Comparison of ENCODE assay signal across 18 mouse cellular contexts in the genomic region with DNA sequence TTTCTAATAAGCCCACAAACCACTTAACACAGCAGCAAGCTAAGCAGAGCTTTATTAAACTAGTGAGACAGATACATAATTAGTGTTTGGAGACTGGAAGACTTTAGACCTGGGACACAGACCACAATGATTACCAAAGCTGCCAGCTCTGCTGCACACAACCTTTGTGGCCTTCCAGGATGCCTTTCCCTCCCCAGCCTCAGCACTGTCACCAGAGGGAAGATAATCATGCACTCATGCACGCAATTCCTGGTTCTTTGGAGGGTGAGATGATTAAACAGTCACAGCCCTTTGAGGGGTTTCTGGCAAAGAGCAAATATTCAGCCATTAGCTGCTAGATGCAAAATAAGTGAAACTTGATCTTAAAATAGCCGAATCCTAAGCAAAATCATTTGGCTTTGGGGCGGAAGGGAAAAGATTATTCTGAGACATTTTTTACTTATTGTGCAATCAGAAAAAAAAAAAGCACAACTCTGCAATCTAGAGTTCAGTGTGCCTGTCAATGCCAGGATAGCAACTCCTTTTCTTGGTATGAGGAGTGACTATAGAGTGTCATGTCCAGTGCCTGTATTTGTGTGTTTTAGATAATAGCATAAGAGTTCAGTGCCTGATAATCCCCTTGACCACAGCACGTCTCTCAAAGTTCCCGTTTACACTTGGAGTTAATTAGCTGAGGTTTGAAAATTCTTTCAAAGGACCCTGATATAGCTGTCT. TPM values are rescaled to one million over a fixed set of nuclear protein-coding genes. Genes with fewer than 3 reads are reported as not detected.
A peak's percentile ranks its signal among the peaks of the same experiment; 100 is the strongest.
DNase-seq lines count a peak whose midpoint lies in the region; ATAC-seq and TF ChIP-seq lines count a peak whose summit lies in the region.
"Had no signal": no experiment of that assay in that cellular context is flagged by ENCODE, and none has a peak within 500 bp of the region (broad histone marks: within the 10 kb centered on the region; RNA-seq: fewer than 3 reads in every experiment).

No protein-coding gene starts in this region.

- no peak overlapping the region for H3K4me3 ChIP-seq in hindbrain, embryonic 15.5 days
- H3K4me3 ChIP-seq in hindbrain, postnatal 0 days (ENCODE audit: low read length): no peak overlapping the region
- no peak overlapping the region for H3K4me3 ChIP-seq in liver, embryonic 16.5 days (ENCODE audit: low read depth, low read length)
- H3K4me3 ChIP-seq: embryonic facial prominence, embryonic 12.5 days; hindbrain, embryonic 10.5 days had no signal

- H3K9ac ChIP-seq in hindbrain, embryonic 15.5 days: no peak overlapping the region
- H3K9ac ChIP-seq in hindbrain, postnatal 0 days (replicated peaks; ENCODE audit: low read length): no peak overlapping the region
- H3K9ac ChIP-seq in liver, embryonic 16.5 days (ENCODE audit: low read depth, low read length): no peak overlapping the region
- H3K9ac ChIP-seq: embryonic facial prominence, embryonic 12.5 days had no signal

- no peaks in the 10 kb centered on the region for H3K27me3 ChIP-seq in hindbrain, embryonic 15.5 days
- no peaks in the 10 kb centered on the region for H3K27me3 ChIP-seq in hindbrain, postnatal 0 days (ENCODE audit: insufficient read depth, low read length)
- H3K27me3 ChIP-seq in liver, embryonic 16.5 days (ENCODE audit: control insufficient read depth, insufficient read depth, low read depth, low read length): no peaks in the 10 kb centered on the region; the same call in 1 of the 2 replicates
- H3K27me3 ChIP-seq: CH12.LX; embryonic facial prominence, embryonic 12.5 days had no signal

- H3K36me3 ChIP-seq in hindbrain, embryonic 15.5 days: no peaks in the 10 kb centered on the region
- no peaks in the 10 kb centered on the region for H3K36me3 ChIP-seq in hindbrain, postnatal 0 days (ENCODE audit: insufficient read depth, low read length)
- no peaks in the 10 kb centered on the region for H3K36me3 ChIP-seq in liver, embryonic 16.5 days (ENCODE audit: control insufficient read depth, insufficient read depth)
- H3K36me3 ChIP-seq: embryonic facial prominence, embryonic 12.5 days; hindbrain, embryonic 10.5 days had no signal

- no peak for ATAC-seq in hindbrain, embryonic 15.5 days (ENCODE audit: low FRiP score, low read depth)
- ATAC-seq in hindbrain, postnatal 0 days: no peak
- no peak for ATAC-seq in liver, embryonic 16.5 days (ENCODE audit: low read depth)

- no peak for TF ChIP-seq CTCF in hindbrain, postnatal 0 days (IDR thresholded peaks at IDR 0.05; ENCODE audit: low read depth)
- TF ChIP-seq CTCF in brain, embryonic 14.5 days (IDR thresholded peaks at IDR 0.05; ENCODE audit: borderline replicate concordance, extremely low read depth, insufficient read depth, insufficient read length): no peak

- DNase-seq in hindbrain, postnatal 0 days (ENCODE audit: low spot score): no peak
- no peak for DNase-seq in liver
- DNase-seq in Muller cell, postnatal 12 days (ENCODE audit: inconsistent ontology term): peak; percentile 98
- DNase-seq in brain, embryonic 14.5 days (ENCODE audit: low read depth): peak; percentile 18
- no peak for DNase-seq in right cerebral cortex, postnatal 14 days
- no peak for DNase-seq in right cerebral cortex, adult 18-20 months
- DNase-seq: adrenal gland, adult 2 months; cerebellum, postnatal 10 days; thymus, adult 18-20 months had no signal

- H3K27ac ChIP-seq in hindbrain, embryonic 15.5 days (replicated peaks): 0 out of 2 replicates have a peak overlapping the region, but pooled peaks have one; percentile 34
- H3K27ac ChIP-seq in hindbrain, postnatal 0 days: no peak overlapping the region
- H3K27ac ChIP-seq in liver, embryonic 16.5 days (ENCODE audit: low read length): peak overlapping the region; percentile 19; the same call in 1 of the 2 replicates
- H3K27ac ChIP-seq: embryonic facial prominence, embryonic 12.5 days; hindbrain, embryonic 10.5 days had no signal

- H3K4me2 ChIP-seq in hindbrain, embryonic 15.5 days: no peak overlapping the region
- no peak overlapping the region for H3K4me2 ChIP-seq in hindbrain, postnatal 0 days (ENCODE audit: low read depth, low read length)
- no peak overlapping the region for H3K4me2 ChIP-seq in liver, embryonic 16.5 days (ENCODE audit: low read depth, low read length)
- H3K4me2 ChIP-seq: embryonic facial prominence, embryonic 12.5 days; liver, embryonic 11.5 days; midbrain, embryonic 11.5 days had no signal

- no peaks in the 10 kb centered on the region for H3K9me3 ChIP-seq in hindbrain, embryonic 15.5 days
- no peaks in the 10 kb centered on the region for H3K9me3 ChIP-seq in hindbrain, postnatal 0 days (ENCODE audit: low read length)
- H3K9me3 ChIP-seq in liver, embryonic 16.5 days (replicated peaks; ENCODE audit: control insufficient read depth, low read length): no peaks in the 10 kb centered on the region
- H3K9me3 ChIP-seq: embryonic facial prominence, embryonic 12.5 days; hindbrain, embryonic 10.5 days had no signal

- TF ChIP-seq POLR2A in brain, embryonic 14.5 days (IDR thresholded peaks at IDR 0.05; ENCODE audit: borderline replicate concordance, extremely low read depth, insufficient read depth, insufficient read length, poor library complexity, severe bottlenecking): no peak

- H3K4me1 ChIP-seq in hindbrain, embryonic 15.5 days (replicated peaks): peaks cover 10% of the 10 kb centered on the region
- no peaks in the 10 kb centered on the region for H3K4me1 ChIP-seq in hindbrain, postnatal 0 days (ENCODE audit: insufficient read depth, low read length)
- no peaks in the 10 kb centered on the region for H3K4me1 ChIP-seq in liver, embryonic 16.5 days (ENCODE audit: control insufficient read depth, low read depth, low read length)
- H3K4me1 ChIP-seq: embryonic facial prominence, embryonic 12.5 days had no signal

- WGBS in hindbrain, embryonic 15.5 days: 58% methylated on average over 5 of the region's 5 CpGs
- WGBS in hindbrain, postnatal 0 days: 53% methylated on average over 5 of the region's 5 CpGs
- 38% methylated on average over 5 of the region's 5 CpGs for WGBS in liver, embryonic 16.5 days (ENCODE audit: insufficient replicate concordance)

RNA-seq across cellular contexts. Expression of a gene that starts 5.0 kb away (rescaled TPM):
- polyA plus RNA-seq in hindbrain, embryonic 15.5 days (2015; fragmentation: Nextera tagmentation; extraction: Ambion mirVana): 5.3 and 7.8 TPM in 2 replicates
- total RNA-seq in hindbrain, postnatal 0 days (2014; rRNA removed): 14.3 and 17.2 TPM in 2 replicates
- 14.2 and 14.5 TPM in 2 replicates for polyA plus RNA-seq in hindbrain, postnatal 0 days (2015; fragmentation: Nextera tagmentation; extraction: Ambion mirVana)
- polyA plus RNA-seq in liver, embryonic 16.5 days (2015; fragmentation: Nextera tagmentation; extraction: Ambion mirVana): 1.3 and 1.7 TPM in 2 replicates
- 3.0 and 3.3 TPM in 2 replicates for polyA plus RNA-seq in brain, embryonic 14.5 days (2012; rRNA removed)

RNA-seq across cellular contexts. Expression of a gene that starts 52.7 kb away (rescaled TPM):
- polyA plus RNA-seq in hindbrain, embryonic 15.5 days (2015; fragmentation: Nextera tagmentation; extraction: Ambion mirVana): not detected in 2 replicates
- not detected in 2 replicates for total RNA-seq in hindbrain, postnatal 0 days (2014; rRNA removed)
- polyA plus RNA-seq in hindbrain, postnatal 0 days (2015; fragmentation: Nextera tagmentation; extraction: Ambion mirVana): not detected in 2 replicates
- polyA plus RNA-seq in liver, embryonic 16.5 days (2015; fragmentation: Nextera tagmentation; extraction: Ambion mirVana): not detected in 2 replicates
- polyA plus RNA-seq in brain, embryonic 14.5 days (2012; rRNA removed): not detected in 2 replicates
- total RNA-seq: adrenal gland, adult 2 months; CH12.LX had no signal
- polyA plus RNA-seq: adrenal gland, adult 2 months; embryonic facial prominence, embryonic 12.5 days; forebrain, embryonic 11.5 days; hindbrain, embryonic 10.5 days; large intestine, adult 2 months; liver, embryonic 11.5 days; midbrain, embryonic 11.5 days had no signal

Comparison
In these comparisons a context has a peak if more than half of its experiments do, and no peak if none do; other contexts are left out.
1. DNase-seq: peak in Muller cell, postnatal 12 days (single experiment) and brain, embryonic 14.5 days (single experiment); none in hindbrain, postnatal 0 days (single experiment), liver (single experiment), right cerebral cortex, postnatal 14 days (single experiment) and right cerebral cortex, adult 18-20 months (single experiment).